Mouse (Mus musculus) midbrain, postnatal 0 days (tissue): ENCODE results near the gene Slc22a12. TPM values are rescaled to one million over a fixed set of nuclear protein-coding genes. Genes with fewer than 3 reads are reported as not detected.
A peak's percentile ranks its signal among the peaks of the same experiment; 100 is the strongest.

Experiments
- ATAC-seq: fragments of 200-750 bp; cut with Nextera tagmentation; 2 replicates; pipeline ENCODE4 v1.8.0; 2017; ENCODE audit warnings: moderate number of reproducible peaks, mild to moderate bottlenecking, moderate TSS enrichment, moderate library complexity; ENCODE audit not compliant: low FRiP score
- DNase-seq: peaks from one replicate; pipeline ENCODE4 v3.0.0-alpha.2; 2015; ENCODE audit warnings: low spot score
- H3K27ac ChIP-seq: fragments of 300-500 bp; sonication (generic); 2 replicates; pipeline ENCODE4 v1.5.1; 2014; ENCODE audit warnings: low read depth, mild to moderate bottlenecking, low read length, mixed read lengths
- H3K27me3 ChIP-seq: fragments of 300-500 bp; sonication (generic); 2 replicates; pipeline ENCODE4 v1.6.1; 2014; ENCODE audit warnings: low read length, control low read depth, mixed read lengths; ENCODE audit not compliant: insufficient read depth
- H3K36me3 ChIP-seq: fragments of 300-500 bp; sonication (generic); 2 replicates; pipeline ENCODE4 v1.6.1; 2014; ENCODE audit warnings: low read length, control low read depth, mixed read lengths; ENCODE audit not compliant: insufficient read depth
- H3K4me1 ChIP-seq: fragments of 300-500 bp; sonication (generic); 2 replicates; pipeline ENCODE4 v1.6.1; 2014; ENCODE audit warnings: mild to moderate bottlenecking, control low read depth, antibody characterized with exemption, low read length, mixed read lengths; ENCODE audit not compliant: insufficient read depth
- H3K4me2 ChIP-seq: fragments of 300-500 bp; sonication (generic); 2 replicates; pipeline ENCODE4 v1.6.1; 2014; ENCODE audit warnings: low read depth, mild to moderate bottlenecking, low read length, mixed read lengths; ENCODE audit not compliant: poor library complexity, severe bottlenecking
- H3K4me3 ChIP-seq: fragments of 300-500 bp; sonication (generic); 2 replicates; pipeline ENCODE4 v1.5.1; 2014; ENCODE audit warnings: low read depth, mild to moderate bottlenecking, low read length, moderate library complexity
- H3K9ac ChIP-seq: fragments of 300-500 bp; sonication (generic); replicated peaks from 2 replicates; pipeline ENCODE4 v1.6.1; 2014; ENCODE audit warnings: mild to moderate bottlenecking, low read length, moderate library complexity, mixed read lengths; ENCODE audit not compliant: poor library complexity, severe bottlenecking
- H3K9me3 ChIP-seq: fragments of 300-500 bp; sonication (generic); 2 replicates; pipeline ENCODE4 v1.6.1; 2016; ENCODE audit warnings: low read length, control low read depth
- CTCF ChIP-seq: IDR thresholded peaks from 2 replicates; pipeline ENCODE4 v1.5.1; 2016; ENCODE audit warnings: antibody characterized with exemption, mild to moderate bottlenecking
- WGBS: fragments of 180-500 bp; shearing (Covaris S2); extraction: QIAGEN DNeasy Blood & Tissue Kit; methylation state at CpG from one replicate; pipeline ENCODE4 v1.1.7; 2014; 5-methylcytosine and 5-hydroxymethylcytosine counted together
- polyA plus RNA-seq: library from polyadenylated mRNA; unstranded; fragments of >200 nt; fragmentation: Nextera tagmentation; extraction: Ambion mirVana; gene quantifications from 2 replicates; pipeline ENCODE4 v1.2.1, GENCODE M21; 2015
- total RNA-seq: library from RNA; depleted of rRNA; stranded (reverse); fragments of >200 nt; gene quantifications from 2 replicates; pipeline ENCODE4 v1.2.3, GENCODE M21; 2014

The Slc22a12 gene
- total and polyA plus RNA-seq, 2 experiments from 2014 or later: 0.57 to 0.71 TPM

GRCm38 (mm10) chr19:6565136-6565535 is 22.3 kb upstream of the Slc22a12 start:
- no peak for TF ChIP-seq CTCF
- Histone ChIP-seq H3K36me3 (no peaks in the 10 kb centered on the region), H3K27me3 (no peaks in the 10 kb centered on the region), H3K4me3 (no peak overlapping the region), H3K9ac (no peak overlapping the region), H3K4me1 (0 out of 2 replicates have a peak, but pooled peaks cover 4% of the 10 kb centered on the region), H3K9me3 (no peaks in the 10 kb centered on the region), H3K4me2 (no peak overlapping the region), H3K27ac (no peak overlapping the region)
- DNase-seq: no peak
- ATAC-seq: no peak
- 89% methylated on average over 6 of the region's 6 CpGs for WGBS

- H3K9me3 ChIP-seq: no peaks in the 10 kb centered on the region
- TF ChIP-seq CTCF: no peak
- DNase-seq (no peak), ATAC-seq (no peak)
- no peak overlapping the region for H3K27ac ChIP-seq
- H3K4me1 ChIP-seq: no peaks in the 10 kb centered on the region
- H3K4me2 ChIP-seq: no peak overlapping the region
- WGBS: 70% methylated on average over 7 of the region's 7 CpGs
- H3K9ac ChIP-seq: no peak overlapping the region
- H3K36me3 ChIP-seq: no peaks in the 10 kb centered on the region
- H3K4me3 ChIP-seq: no peak overlapping the region
- H3K27me3 ChIP-seq: no peaks in the 10 kb centered on the region
Measured at GRCm38 (mm10) chr19:6560246-6560815, 17.5 kb upstream of the Slc22a12 start.

GRCm38 (mm10) chr19:6559576-6559975 is 16.7 kb upstream of the Slc22a12 start:
- ATAC-seq (no peak), DNase-seq (no peak)
- no peaks in the 10 kb centered on the region for H3K27me3 ChIP-seq
- no peak overlapping the region for H3K9ac ChIP-seq
- 60% methylated on average over 4 of the region's 4 CpGs for WGBS
- H3K4me1 ChIP-seq: no peaks in the 10 kb centered on the region
- no peaks in the 10 kb centered on the region for H3K36me3 ChIP-seq
- H3K27ac ChIP-seq: no peak overlapping the region
- H3K4me3 ChIP-seq: no peak overlapping the region
- H3K4me2 ChIP-seq: no peak overlapping the region
- TF ChIP-seq CTCF: no peak
- no peaks in the 10 kb centered on the region for H3K9me3 ChIP-seq

- no peaks in the 10 kb centered on the region for H3K36me3 ChIP-seq
- DNase-seq: no peak
- WGBS: 39% methylated on average over 8 of the region's 8 CpGs
Measured at GRCm38 (mm10) chr19:6553819-6554582, 11.2 kb upstream of the Slc22a12 start.

GRCm38 (mm10) chr19:6553174-6553573 is 10.3 kb upstream of the Slc22a12 start:
- H3K9ac ChIP-seq: no peak overlapping the region
- no peak overlapping the region for H3K4me2 ChIP-seq
- no peak overlapping the region for H3K4me3 ChIP-seq
- no peaks in the 10 kb centered on the region for H3K36me3 ChIP-seq
- ATAC-seq: no peak
- 78% methylated on average over 5 of the region's 5 CpGs for WGBS
- H3K4me1 ChIP-seq: no peaks in the 10 kb centered on the region
- DNase-seq: no peak
- no peak overlapping the region for H3K27ac ChIP-seq
- TF ChIP-seq CTCF: no peak
- H3K27me3 ChIP-seq: no peaks in the 10 kb centered on the region
- no peaks in the 10 kb centered on the region for H3K9me3 ChIP-seq

More at GRCm38 (mm10) chr19:6553819-6554582, 11.2 kb upstream of the Slc22a12 start:
- Histone ChIP-seq H3K9me3 (no peaks in the 10 kb centered on the region), H3K4me3 (no peak overlapping the region), H3K9ac (no peak overlapping the region), H3K4me2 (no peak overlapping the region), H3K4me1 (no peaks in the 10 kb centered on the region), H3K27me3 (no peaks in the 10 kb centered on the region), H3K27ac (no peak overlapping the region)
- TF ChIP-seq CTCF: no peak
- no peak for ATAC-seq

- TF ChIP-seq CTCF: peak; percentile 72
- no peaks in the 10 kb centered on the region for H3K27me3 ChIP-seq
- H3K36me3 ChIP-seq: no peaks in the 10 kb centered on the region
- H3K4me2 ChIP-seq: no peak overlapping the region
- WGBS: 85% methylated on average over 4 of the region's 4 CpGs
- H3K4me1 ChIP-seq: no peaks in the 10 kb centered on the region
- H3K27ac ChIP-seq: no peak overlapping the region
- H3K9ac ChIP-seq: no peak overlapping the region
- ATAC-seq (no peak), DNase-seq (peak; percentile 49)
- no peaks in the 10 kb centered on the region for H3K9me3 ChIP-seq
- no peak overlapping the region for H3K4me3 ChIP-seq
Measured at GRCm38 (mm10) chr19:6552302-6553028, 9.6 kb upstream of the Slc22a12 start.
